Mouse (Mus musculus): ENCODE data around the gene Lrba. TPM values are rescaled to one million over a fixed set of nuclear protein-coding genes. Genes with fewer than 3 reads are reported as not detected.

The Lrba gene
- total RNA-seq, 2 experiments from 2014 or later: 28.8 to 32.7 TPM

DNA sequence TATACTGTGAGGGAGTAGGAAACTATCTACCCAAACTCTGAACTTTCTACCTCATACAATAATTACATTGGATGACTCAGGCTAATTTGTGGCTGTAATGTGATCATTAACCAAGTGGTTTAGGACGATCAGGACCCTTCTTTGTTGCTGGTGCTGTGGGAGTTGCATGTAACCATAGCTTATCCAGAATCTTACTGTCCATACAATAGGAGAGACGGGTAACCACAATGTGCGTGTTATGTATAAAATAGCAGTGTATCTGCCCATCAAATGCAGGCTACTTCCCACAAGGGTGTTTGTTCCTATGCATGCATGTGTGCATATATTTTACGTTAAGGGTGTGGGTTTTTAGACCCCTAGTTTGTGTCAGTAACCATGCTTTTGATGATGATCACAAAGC lies 219.0 kb downstream of the Lrba start:
- TF ChIP-seq CTCF (conservative IDR thresholded peaks at IDR 0.05): no peak
- no peak for DNase-seq (ENCODE audit: low spot score in 2 of 2)
- H3K4me3 ChIP-seq: no peak overlapping the region
- no peak overlapping the region for H3K27ac ChIP-seq

DNA sequence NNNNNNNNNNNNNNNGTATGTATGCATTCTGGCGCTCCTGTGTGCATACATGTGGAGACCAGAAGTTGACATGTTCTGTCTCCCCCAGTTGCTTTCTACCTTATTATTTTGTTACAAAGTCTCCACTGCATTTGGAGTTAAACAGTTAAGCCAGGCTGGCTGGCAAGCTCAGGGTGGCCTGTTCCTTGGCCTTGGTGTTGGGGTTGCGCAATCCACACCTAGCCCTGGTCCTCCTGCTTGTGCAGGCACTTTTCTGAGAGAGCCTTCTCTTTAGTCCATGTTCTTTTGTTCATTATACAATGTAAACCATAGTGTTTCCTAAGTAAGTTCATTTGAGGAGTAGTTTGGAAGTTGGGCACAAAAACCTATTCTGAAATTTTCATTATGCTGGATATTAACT lies 226.7 kb downstream of the Lrba start:
- TF ChIP-seq CTCF (conservative IDR thresholded peaks at IDR 0.05): no peak
- DNase-seq (ENCODE audit: low spot score in 2 of 2): no peak
- no peak overlapping the region for H3K4me3 ChIP-seq
- H3K27ac ChIP-seq: no peak overlapping the region

DNA sequence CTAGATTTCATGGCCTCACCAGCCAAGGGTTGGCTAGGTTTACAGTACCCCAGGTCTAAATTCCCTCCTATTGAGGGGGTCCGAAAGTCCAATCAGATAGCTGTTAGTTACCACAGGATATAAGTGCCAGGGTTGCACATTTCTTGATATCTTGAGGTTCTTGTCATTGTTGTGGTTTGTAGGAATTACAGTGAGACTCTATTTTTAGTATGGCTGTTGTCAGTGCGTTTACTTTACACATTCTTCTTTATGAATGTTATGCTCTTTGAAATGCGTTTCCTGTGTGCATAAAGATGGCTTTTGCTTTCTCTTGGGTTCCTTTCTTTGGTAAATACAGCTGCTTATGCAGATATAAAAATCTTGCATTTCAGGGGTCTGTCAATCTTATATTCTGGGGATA lies 237.1 kb downstream of the Lrba start:
- no peak overlapping the region for H3K27ac ChIP-seq
- TF ChIP-seq CTCF (conservative IDR thresholded peaks at IDR 0.05): no peak
- H3K4me3 ChIP-seq: no peak overlapping the region
- no peak for DNase-seq (ENCODE audit: low spot score in 2 of 2)

DNA sequence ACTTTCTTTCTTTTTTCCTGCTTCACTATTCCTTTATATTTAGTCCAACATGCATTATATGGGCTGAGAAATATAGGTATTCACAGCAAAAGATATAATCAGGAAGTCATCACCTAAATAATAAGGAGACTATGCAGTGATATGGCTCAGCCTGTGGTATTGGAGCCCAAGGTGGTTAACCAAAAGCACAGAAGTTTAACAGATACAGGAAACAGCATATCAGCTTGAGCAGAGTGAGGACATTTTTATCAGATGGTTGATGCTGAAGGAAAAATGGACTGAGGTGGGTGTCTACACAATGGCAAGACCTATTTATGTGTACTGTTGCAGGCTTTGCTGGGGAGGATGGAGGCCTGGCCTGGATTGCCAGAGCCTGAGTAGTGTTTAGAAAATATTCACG lies 265.5 kb downstream of the Lrba start:
- no peak for DNase-seq (ENCODE audit: low spot score in 2 of 2)
- Histone ChIP-seq H3K4me3 (no peak overlapping the region), H3K27ac (no peak overlapping the region)
- TF ChIP-seq CTCF (conservative IDR thresholded peaks at IDR 0.05): no peak

DNA sequence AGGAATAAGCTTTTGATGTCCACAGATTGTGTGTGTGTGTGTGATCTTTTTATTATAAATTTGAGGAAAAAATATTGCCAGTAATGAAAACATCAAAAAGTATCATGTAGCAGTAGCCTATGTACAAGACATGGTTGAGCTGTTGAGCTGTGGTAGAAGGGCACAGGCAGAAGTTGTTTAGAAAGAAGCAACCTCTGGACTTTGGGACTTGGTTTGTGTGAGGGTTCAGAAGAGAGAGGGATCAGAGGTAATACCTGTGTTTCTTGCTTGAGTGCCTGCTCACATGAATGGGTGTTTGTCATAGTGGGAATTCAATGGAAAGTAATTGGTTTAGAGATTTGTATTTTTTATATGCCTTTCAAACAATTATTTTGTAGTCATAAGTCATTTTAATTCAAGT lies 276.1 kb downstream of the Lrba start:
- no peak for TF ChIP-seq CTCF (conservative IDR thresholded peaks at IDR 0.05)
- H3K27ac ChIP-seq: no peak overlapping the region
- DNase-seq (ENCODE audit: low spot score in 2 of 2): no peak
- no peak overlapping the region for H3K4me3 ChIP-seq

DNA sequence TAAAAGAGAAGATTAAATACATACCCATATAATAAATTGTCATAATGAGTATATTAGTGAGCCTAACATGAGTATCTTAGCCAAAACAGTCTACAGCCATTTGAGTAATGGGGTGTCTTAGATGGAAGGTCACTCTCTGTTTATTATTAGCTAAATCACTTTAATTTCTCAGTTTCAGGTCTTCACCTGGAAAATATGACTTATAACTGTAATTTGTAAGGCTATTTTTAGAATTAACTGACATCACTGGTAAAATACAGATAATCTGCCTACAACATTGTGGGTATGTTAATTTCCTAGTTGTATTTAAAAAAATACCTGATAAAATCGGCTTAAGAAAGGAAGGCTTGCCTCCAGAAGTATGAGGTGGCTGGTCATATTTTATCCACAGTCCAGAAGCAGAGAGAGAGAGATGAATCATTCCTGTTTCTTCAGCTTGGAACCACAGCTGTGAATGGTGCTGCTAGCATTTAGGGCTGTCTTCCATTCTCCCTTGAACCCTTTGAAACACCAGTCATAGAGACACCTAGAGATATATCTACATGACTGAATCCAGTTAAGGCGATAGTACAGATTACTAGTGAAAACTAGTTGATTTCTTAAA lies 294.1 kb downstream of the Lrba start:
- no peak for TF ChIP-seq CTCF (conservative IDR thresholded peaks at IDR 0.05)
- no peak for DNase-seq (ENCODE audit: low spot score in 2 of 2)
- no peak overlapping the region for H3K4me3 ChIP-seq
- H3K27ac ChIP-seq: no peak overlapping the region

DNA sequence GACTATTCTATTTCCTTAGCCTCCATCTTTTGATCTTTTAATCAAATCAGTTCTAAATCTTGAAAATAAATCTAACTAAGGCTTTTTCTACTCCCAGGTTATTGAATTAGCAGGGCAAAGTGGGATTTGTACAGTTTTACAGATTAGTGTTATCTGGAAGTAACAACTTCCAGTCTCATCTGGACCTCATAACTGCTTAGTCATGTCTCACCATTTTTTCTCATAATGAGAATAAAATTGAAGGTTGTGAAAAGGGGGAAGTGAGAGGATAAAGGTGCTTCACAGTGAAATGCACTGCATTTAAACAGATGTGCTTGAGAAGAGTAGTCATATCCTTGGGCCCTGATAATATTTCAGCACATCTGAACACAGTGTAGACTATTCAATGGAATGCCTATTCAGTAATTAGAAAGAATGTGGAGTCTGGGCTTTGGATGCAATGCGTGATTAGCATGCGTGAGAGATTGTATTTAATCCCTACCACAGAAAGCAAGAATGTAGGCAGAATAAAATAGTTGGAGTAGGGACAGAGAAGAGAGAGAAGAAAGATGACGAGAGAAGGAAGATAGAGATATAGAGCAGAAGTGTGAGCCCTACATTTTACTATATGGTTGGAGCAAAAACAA lies 298.5 kb downstream of the Lrba start:
- no peak for TF ChIP-seq CTCF (conservative IDR thresholded peaks at IDR 0.05)
- Histone ChIP-seq H3K4me3 (no peak overlapping the region), H3K27ac (no peak overlapping the region)
- DNase-seq (ENCODE audit: low spot score in 2 of 2): no peak

DNA sequence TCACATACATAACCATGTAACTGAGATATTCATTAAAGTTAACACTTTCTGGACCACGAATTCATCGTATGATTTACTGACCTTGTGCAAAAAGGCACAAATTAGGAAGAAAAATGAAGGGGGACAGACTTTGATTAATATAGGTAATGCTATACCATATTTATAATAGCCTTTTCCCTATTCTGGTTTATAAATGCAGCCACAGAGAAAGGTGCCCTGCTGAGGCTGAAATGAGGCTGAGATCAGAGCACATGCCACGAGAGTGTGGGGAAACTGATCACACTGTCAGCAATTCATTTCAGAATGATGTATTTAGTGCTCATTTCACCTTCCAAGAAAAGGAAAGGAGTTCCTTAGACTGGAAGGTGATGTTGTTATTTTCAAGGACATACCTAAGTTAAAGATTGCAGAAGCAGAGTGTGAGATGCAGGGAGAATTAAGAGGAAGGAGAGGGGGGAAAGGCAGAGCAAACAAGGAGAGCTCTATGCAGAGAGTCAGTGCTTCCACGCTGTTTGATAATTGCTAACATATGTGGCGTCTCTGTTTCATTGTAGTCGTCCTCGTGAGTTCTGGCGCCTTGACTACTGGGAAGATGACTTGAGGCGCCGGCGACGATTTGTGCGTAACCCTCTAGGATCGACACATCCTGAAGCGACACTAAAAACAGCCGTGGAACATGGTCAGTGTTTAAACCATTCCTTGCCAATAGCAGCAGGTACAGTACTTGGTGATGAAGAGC lies 307.2 kb downstream of the Lrba start:
- no peak overlapping the region for H3K4me3 ChIP-seq
- no peak for TF ChIP-seq CTCF (conservative IDR thresholded peaks at IDR 0.05)
- no peak overlapping the region for H3K27ac ChIP-seq
- DNase-seq (ENCODE audit: low spot score in 2 of 2): no peak

DNA sequence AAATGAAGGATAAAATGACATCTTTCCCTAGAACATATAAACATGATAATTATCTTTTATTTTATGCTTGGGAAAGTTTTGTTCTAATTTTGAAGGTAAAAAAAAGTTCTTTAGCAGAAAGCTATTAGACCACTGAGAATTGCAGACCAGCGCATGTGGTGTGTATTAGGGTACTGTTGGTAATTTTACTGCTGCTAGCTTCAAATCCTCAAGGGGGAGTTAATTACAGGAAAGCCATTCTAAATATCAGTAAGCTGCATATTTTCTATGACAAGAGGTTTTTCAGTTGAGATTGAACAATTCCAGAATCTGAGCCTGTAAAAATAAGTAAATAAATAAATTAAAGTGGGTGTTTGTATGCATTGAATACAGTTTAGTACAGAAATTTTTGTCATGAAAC lies 312.3 kb downstream of the Lrba start:
- no peak for DNase-seq (ENCODE audit: low spot score in 2 of 2)
- no peak; the same call in 1 of the 2 replicates for TF ChIP-seq CTCF (conservative IDR thresholded peaks at IDR 0.05)
- H3K27ac ChIP-seq: no peak overlapping the region

DNA sequence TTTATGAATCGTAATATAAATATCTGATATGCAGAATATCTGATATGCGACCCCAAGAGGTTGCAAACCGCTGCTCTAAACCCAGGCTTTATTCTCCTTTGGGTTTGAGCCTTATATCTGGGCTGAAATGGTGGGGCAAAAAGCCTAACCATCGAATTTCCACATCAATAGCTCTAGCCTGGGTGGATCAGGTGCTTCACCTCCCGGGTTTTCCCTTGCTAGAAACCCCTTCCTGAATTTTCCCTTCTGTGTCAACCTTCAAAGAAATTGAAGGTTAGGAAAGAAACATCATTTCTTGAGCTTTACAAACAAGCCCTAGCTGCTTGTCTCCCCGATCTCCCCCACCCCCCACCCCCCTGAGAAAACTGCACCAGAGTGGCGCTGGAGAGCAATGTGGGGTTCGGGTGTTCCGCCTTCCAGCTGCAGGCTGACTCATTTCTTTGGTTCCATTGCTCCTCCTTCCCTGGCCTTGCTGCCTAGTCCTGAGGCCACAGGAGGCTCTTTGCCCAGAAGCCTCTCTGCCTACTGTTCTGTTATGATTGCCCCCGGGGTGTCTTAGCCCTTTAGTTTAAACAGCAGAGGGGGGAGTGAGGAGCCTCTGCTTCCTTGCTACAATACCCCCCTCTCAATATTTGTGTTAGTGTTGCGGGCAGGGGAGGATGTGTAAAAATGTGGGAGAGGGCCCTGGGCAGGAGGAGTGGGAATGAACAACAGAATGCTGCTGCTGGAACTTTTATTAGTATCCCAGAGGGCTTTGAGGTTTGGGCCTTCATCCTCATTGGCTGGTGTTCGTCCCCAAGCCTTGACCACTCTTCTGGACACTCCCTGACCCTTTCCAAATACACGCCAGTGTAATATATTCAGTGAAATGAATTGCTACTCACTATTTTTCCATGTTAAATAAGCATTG lies 314.4 kb downstream of the Lrba start:
- Histone ChIP-seq H3K27ac (no peak overlapping the region), H3K4me3 (no peak overlapping the region)
- DNase-seq (ENCODE audit: low spot score in 2 of 2): no peak
- TF ChIP-seq CTCF (conservative IDR thresholded peaks at IDR 0.05): no peak

More for the DNA sequence above, 312.3 kb downstream of the Lrba start:
- no peak overlapping the region for H3K4me3 ChIP-seq

DNA sequence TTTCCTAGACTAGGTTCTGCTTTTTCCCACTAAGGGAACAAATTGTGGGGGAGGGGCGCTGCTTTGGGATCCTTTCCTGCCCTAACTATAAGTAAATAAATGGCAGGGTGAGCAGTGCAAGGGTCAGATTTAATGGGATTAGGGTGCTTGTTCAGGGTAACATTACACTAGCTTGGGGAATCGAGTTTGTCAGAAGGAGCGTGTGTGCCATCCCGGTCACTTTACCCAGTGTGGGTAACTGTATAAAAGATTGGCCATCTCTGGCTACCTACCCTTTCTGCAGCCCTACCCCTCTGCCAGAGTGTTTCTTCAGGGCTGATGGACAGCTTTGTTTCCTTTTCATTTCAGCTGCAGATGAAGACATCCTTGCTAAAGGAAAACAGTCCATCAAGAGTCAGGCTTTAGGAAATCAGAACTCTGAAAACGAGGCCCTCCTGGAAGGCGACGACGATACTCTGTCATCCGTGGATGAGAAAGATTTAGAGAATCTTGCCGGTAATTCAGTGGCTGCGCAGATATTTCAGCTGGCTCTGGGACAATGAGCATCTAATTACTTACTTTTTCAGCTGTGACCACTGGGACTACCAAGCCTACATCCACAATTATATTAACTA lies 315.2 kb downstream of the Lrba start:
- no peak for TF ChIP-seq CTCF (conservative IDR thresholded peaks at IDR 0.05)
- no peak for DNase-seq (ENCODE audit: low spot score in 2 of 2)
- Histone ChIP-seq H3K27ac (no peak overlapping the region), H3K4me3 (no peak overlapping the region)

DNA sequence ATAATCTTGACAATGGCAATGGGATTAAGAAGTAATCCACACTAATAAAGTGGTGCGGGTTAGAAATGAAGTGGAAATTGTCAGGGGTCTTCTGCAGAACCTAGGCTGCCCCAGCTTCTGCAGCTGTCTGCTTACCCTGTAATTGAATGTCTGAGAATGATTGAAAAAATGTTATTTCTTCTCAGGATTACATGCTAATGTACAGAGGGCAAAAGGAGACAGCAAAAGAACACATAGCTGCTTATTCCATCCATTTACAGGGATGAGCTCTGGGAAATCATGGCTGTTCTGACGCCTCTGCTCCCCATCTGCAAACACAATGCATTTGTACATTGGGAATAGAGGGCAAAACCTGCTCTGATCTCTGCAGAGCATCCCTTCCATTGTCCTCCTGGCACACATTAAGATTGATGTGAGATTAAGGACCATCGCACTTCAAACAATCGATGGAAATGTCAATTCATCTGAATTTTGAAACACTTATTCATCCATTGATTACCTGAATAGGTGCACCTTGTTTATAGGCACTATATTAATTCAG lies 316.7 kb downstream of the Lrba start:
- no peak for DNase-seq (ENCODE audit: low spot score in 2 of 2)
- H3K4me3 ChIP-seq: no peak overlapping the region
- no peak for TF ChIP-seq CTCF (conservative IDR thresholded peaks at IDR 0.05)
- no peak overlapping the region for H3K27ac ChIP-seq

Data from layer of hippocampus, adult 2 months (tissue).